Mouse (Mus musculus): ENCODE results near the gene Amigo2.
"Not testable (repeated sequence)": the region's sequence is repeated elsewhere in the genome, so short reads cannot be mapped to it uniquely, and the experiment has no call there.

Amigo2 gene

DNA sequence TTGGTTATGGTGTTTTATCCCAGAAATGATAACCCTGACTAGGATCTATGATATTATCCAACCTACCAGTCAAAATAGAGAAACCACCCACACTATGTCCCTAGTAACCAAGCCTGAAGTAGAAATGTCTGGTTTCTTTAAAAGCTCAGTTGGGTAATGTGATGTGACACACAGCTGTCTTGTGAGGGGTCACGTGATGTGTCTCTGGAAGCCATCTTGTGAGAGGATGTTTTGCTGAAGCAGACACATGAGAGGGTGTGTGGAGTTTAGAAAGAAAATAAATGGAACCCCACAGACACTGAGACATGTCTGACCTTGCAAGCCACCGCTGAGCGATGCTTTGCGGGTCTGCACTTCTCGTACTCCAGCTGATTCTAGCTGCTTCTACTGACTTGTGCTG lies 30.2 kb downstream of the Amigo2 start:
- no peak for DNase-seq (ENCODE audit: low spot score)

- DNase-seq (ENCODE audit: low spot score), result no peak
Measured at GRCm38 (mm10) chr15:97212501-97213477, 34.3 kb downstream of the Amigo2 start.

DNA sequence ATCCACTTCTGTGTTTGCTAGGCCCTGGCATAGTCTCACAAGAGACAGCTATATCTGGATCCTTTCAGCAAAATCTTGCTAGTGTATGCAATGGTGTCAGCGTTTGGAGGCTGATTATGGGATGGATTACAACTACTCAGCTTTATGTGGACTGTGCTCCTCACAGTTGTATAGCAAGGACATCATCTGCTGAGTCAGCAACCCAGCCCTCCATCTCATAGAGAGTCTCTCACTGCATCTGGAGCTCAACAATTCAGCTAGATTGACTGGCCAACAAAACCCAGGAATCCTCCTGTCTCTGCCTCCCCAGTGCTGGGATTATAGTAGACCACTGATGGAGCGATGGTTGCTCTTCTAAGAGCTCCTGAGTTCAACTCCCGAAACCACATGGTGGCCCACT lies 37.3 kb downstream of the Amigo2 start:
- not testable (repeated sequence) for DNase-seq (ENCODE audit: low spot score)

DNA sequence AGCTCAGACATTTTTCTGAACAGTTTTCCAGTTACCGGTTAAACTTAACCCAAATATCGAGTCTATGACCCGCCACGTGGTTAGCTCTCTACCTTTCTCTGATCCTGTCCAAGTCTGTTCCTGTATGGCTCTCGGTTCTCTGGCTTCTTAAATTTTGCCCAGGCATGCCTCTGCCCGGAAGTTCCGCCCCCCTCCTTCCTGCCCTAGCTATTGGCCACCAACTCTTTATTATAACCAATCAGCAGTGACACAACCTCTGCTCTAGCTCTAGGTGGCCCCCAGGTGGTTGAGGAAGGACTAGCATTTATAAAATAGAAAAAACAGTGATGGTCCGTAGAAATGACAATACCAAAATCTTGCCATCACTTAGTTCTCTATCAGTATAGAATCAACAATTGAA lies 40.6 kb downstream of the Amigo2 start:
- no peak for DNase-seq (ENCODE audit: low spot score)

GRCm38 (mm10) chr15:97205776-97206175 lies 41.3 kb downstream of the Amigo2 start:
- no peak for DNase-seq (ENCODE audit: low spot score)

DNA sequence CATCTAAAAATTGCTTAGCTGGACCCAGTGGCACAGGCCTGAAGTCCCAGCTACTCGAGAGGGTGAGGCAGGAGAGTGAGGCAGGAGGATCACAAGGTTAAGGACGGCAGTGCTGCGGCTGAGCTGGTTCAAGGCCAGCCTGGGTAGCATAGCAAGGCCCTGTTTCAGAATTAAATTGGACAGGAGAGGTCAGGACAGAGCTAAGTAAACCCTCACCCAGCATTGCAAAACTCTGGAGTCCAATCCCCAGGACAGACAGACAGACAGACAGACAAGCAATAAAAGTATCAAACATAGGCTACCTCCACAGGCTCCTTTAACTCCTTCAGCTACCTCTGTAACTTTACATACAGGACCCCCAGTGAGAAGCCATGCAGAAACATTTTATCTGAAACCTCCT lies 42.2 kb downstream of the Amigo2 start:
- DNase-seq (ENCODE audit: low spot score), result no peak

GRCm38 (mm10) chr15:97196644-97197043 lies 50.4 kb downstream of the Amigo2 start:
- DNase-seq (ENCODE audit: low spot score), result no peak

DNA sequence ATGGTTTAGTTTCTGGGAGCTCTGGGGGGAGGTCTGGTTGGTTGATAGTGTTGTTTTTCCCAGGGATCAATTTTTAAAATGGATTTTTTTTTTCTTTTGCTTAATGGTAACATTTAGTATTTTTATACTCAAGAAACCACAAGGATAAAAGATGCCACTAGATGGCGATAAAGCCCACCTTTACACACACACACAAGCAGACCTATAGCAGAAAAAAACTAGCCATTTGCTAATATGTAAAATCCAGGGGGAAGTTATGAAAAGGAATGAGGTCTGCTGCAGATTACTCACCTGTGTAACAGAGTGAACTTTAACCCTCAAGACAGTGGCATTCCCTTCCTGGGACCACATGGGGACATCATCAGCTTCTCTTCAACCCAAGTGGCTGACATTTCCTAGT lies 51.5 kb downstream of the Amigo2 start:
- DNase-seq (ENCODE audit: low spot score), result peak; percentile 43
